Mouse (Mus musculus) CH12.LX (cell line): ENCODE results near the gene Fam3b.

Experiments used
- CTCF ChIP-seq, 2 experiments: IDR thresholded peaks in 1 of 2; conservative IDR thresholded peaks in 1 of 2; 2 replicates each; pipeline ENCODE4 v1.5.1; 2011 to 2012; ENCODE audit warnings: low read depth in 2 of 2, low read length in 2 of 2, improper control_type of control experiment in 1 of 2, inconsistent platforms in 1 of 2, mild to moderate bottlenecking in 1 of 2, moderate library complexity in 1 of 2
- ETS1 ChIP-seq: conservative IDR thresholded peaks from 2 replicates; pipeline ENCODE4 v1.6.1; 2012; ENCODE audit warnings: low read depth, mild to moderate bottlenecking, inconsistent platforms, low read length, improper control_type of control experiment, moderate library complexity
- MAX ChIP-seq: IDR thresholded peaks from 2 replicates; pipeline ENCODE4 v1.6.1; 2011; ENCODE audit warnings: low read length, improper control_type of control experiment
- ZMIZ1 ChIP-seq: IDR thresholded peaks from 2 replicates; pipeline ENCODE4 v1.6.1; 2012; ENCODE audit warnings: low read depth, mild to moderate bottlenecking, inconsistent platforms, low read length, improper control_type of control experiment

GRCm38 (mm10) chr16:97421671-97422070, 92.9 kb downstream of the Fam3b start:
- TF ChIP-seq ETS1 (no peak), CTCF (conservative IDR thresholded peaks at IDR 0.05 in 1 of 2, IDR thresholded peaks at IDR 0.05 in 1 of 2; ENCODE audit: low read depth in 2 of 2, low read length in 2 of 2) (no peak), ZMIZ1 (no peak), MAX (no peak)
